Mouse (Mus musculus) liver, embryonic 12.5 days (tissue): ENCODE data around the gene Cd44. TPM values are rescaled to one million over a fixed set of nuclear protein-coding genes. Genes with fewer than 3 reads are reported as not detected.

Experiments used
- ATAC-seq: fragments of 200-750 bp; cut with Nextera tagmentation; 2 replicates; pipeline ENCODE4 v1.8.0; 2017; ENCODE audit warnings: moderate number of reproducible peaks, mild to moderate bottlenecking, moderate library complexity
- H3K27ac ChIP-seq: fragments of 300-500 bp; sonication (generic); 2 replicates; pipeline ENCODE4 v1.5.1; 2016; ENCODE audit warnings: mild to moderate bottlenecking
- H3K27me3 ChIP-seq: fragments of 300-500 bp; sonication (generic); replicated peaks from 2 replicates; pipeline ENCODE4 v1.6.1; 2016; ENCODE audit warnings: mild to moderate bottlenecking, moderate library complexity
- H3K36me3 ChIP-seq: fragments of 300-500 bp; sonication (generic); 2 replicates; pipeline ENCODE4 v1.6.1; 2016; ENCODE audit warnings: mild to moderate bottlenecking, moderate library complexity
- H3K4me1 ChIP-seq: fragments of 300-500 bp; sonication (generic); 2 replicates; pipeline ENCODE4 v1.6.1; 2016
- H3K4me2 ChIP-seq: fragments of 300-500 bp; sonication (generic); 2 replicates; pipeline ENCODE4 v1.6.1; 2016; ENCODE audit warnings: mild to moderate bottlenecking, moderate library complexity
- H3K4me3 ChIP-seq: fragments of 300-500 bp; sonication (generic); 2 replicates; pipeline ENCODE4 v1.5.1; 2016; ENCODE audit warnings: mild to moderate bottlenecking, moderate library complexity
- H3K9ac ChIP-seq: fragments of 300-500 bp; sonication (generic); 2 replicates; pipeline ENCODE4 v1.6.1; 2016; ENCODE audit warnings: mild to moderate bottlenecking, moderate library complexity
- H3K9me3 ChIP-seq: fragments of 300-500 bp; sonication (generic); replicated peaks from 2 replicates; pipeline ENCODE4 v1.6.1; 2016; ENCODE audit warnings: mild to moderate bottlenecking, moderate library complexity
- WGBS: fragments of 180-500 bp; shearing (Covaris S2); methylation state at CpG from one replicate; pipeline ENCODE4 v1.1.7; 2016; ENCODE audit not compliant: insufficient replicate concordance; 5-methylcytosine and 5-hydroxymethylcytosine counted together
- polyA plus RNA-seq: library from polyadenylated mRNA; unstranded; fragments of >200 nt; fragmentation: Nextera tagmentation; extraction: Ambion mirVana; gene quantifications from 2 replicates; pipeline ENCODE4 v1.2.1, GENCODE M21; 2016

The Cd44 gene
- polyA plus RNA-seq, 1 experiment from 2014 or later = 17.8 TPM

DNA sequence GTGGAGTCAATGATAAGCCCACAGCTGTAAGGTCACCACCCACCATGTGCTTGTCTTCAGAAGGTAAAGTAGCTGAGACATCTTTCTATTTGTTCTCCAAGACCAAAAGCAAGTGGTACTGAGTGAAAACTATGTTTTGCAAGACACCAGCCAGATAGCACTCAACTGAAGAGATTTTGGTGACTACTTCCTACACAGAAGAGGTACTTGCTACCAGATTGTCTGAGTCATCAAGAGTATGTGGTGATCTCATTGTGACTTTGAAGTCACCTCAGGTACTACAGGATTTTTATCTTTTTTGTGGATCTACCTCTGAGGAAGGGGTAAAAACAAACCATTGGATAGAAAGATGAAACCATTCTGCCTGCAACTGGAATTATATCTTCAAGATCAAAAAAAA lies 69.9 kb downstream of the Cd44 start:
- Histone ChIP-seq H3K4me3 (no peak overlapping the region), H3K4me1 (no peaks in the 10 kb centered on the region), H3K9ac (no peak overlapping the region), H3K27me3 (no peaks in the 10 kb centered on the region), H3K4me2 (no peak overlapping the region), H3K36me3 (peaks cover 13% of the 10 kb centered on the region), H3K27ac (no peak overlapping the region), H3K9me3 (no peaks in the 10 kb centered on the region)
- no peak for ATAC-seq

DNA sequence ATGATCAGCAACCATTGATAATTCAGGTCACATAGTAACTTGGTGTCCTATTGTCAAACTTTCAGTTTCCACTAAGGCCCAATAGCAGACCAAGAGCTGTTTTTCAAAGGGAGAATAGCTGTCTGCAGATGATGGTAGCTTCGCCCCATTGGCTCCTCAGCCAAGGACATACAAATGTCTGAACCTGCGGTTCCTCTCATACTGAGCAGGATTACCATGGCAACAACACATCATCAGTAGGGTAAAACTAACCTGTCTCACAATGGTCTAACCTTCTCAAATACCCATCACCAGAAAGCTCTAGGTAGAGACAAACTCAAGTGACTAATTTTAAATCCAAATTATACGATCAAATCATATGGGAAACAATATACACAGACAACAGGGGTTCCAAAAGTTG lies 72.3 kb downstream of the Cd44 start:
- peaks cover 34% of the 10 kb centered on the region for H3K36me3 ChIP-seq
- H3K27ac ChIP-seq = no peak overlapping the region
- H3K4me3 ChIP-seq = no peak overlapping the region
- H3K9ac ChIP-seq = no peak overlapping the region
- H3K9me3 ChIP-seq = no peaks in the 10 kb centered on the region
- ATAC-seq = peak; percentile 89
- no peaks in the 10 kb centered on the region for H3K4me1 ChIP-seq
- WGBS = 77% methylated on average over 3 of the region's 3 CpGs
- H3K4me2 ChIP-seq = no peak overlapping the region
- H3K27me3 ChIP-seq = no peaks in the 10 kb centered on the region

DNA sequence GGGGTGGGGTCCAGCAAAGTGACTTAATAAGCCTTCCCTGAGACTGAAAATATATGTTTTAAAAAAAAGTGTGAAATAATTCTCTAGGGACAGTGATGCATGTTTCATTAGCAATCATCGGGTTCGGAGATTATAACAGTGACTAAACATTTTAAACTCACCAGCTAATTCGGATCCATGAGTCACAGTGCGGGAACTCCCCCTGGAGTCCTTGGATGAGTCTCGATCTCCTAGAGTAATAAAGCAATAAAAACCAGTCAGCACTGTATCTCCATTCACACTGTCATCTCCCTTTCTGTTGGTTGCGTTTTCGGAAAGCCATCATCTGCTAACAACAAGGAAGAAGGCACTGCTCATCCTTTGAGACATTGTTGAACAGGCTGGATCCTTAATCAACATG lies 73.1 kb downstream of the Cd44 start:
- Histone ChIP-seq H3K4me2 (no peak overlapping the region), H3K9ac (no peak overlapping the region), H3K27ac (no peak overlapping the region), H3K27me3 (no peaks in the 10 kb centered on the region), H3K36me3 (peaks cover 42% of the 10 kb centered on the region), H3K9me3 (no peaks in the 10 kb centered on the region), H3K4me1 (no peaks in the 10 kb centered on the region), H3K4me3 (no peak overlapping the region)
- ATAC-seq = no peak
- WGBS = 77% methylated on average over 7 of the region's 7 CpGs

DNA sequence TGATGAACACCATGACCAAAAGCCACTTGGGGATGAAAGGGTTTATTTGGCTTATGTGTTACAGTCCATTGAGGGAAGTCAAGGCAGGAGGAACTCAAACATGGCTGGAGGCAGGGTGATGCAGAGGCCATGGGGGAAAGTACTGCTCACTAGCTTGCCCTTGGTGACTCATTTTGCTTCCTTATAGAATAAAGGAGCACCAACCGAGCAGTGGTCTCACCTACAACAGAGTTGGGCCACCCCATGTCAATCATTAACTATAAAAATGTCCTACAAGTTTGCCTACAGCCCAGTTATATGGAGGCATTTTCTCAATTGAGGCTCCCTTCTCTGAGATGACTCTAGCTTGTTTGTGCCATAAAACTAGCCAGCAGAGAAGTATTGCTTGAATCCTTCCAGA lies 73.6 kb downstream of the Cd44 start:
- ATAC-seq = no peak
- Histone ChIP-seq H3K9ac (no peak overlapping the region), H3K9me3 (no peaks in the 10 kb centered on the region), H3K27ac (no peak overlapping the region), H3K4me3 (no peak overlapping the region), H3K4me1 (no peaks in the 10 kb centered on the region), H3K36me3 (peaks cover 45% of the 10 kb centered on the region), H3K4me2 (no peak overlapping the region), H3K27me3 (no peaks in the 10 kb centered on the region)
- WGBS = 63% methylated on average over 1 of the region's 1 CpGs

DNA sequence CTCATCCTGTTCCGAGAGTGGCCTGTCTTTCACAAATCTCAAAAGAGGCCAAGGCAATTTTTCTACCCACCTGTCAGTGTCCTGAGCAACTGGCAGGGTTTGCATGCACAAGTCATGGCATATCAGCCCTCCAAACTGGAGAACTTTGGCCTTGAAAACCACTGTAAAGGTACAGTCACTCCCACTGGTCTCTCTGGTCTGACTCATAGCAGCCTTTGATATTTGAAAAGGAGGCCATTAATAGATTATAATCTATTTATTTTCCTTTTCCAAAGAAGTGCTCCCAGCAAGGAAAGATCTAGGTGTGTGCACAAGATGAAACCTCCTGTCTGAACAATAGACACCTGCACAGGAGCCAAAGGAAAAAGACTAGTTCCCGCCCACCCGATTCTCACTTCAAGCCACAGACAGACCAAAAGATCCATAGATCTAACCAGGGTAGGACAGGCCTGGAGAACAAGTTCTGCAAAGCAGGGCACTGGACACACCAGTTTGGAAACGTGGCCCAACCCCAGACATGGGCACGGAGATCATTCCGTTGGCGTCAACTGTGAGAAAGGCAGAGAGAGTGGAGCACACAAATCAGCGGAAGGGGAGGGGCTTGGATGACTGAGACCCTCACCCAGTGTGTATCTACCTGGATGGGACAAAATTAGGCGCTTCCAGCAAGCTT lies 75.4 kb downstream of the Cd44 start:
- no peaks in the 10 kb centered on the region for H3K27me3 ChIP-seq
- WGBS = 85% methylated on average over 9 of the region's 9 CpGs
- H3K4me3 ChIP-seq = no peak overlapping the region
- H3K9ac ChIP-seq = no peak overlapping the region
- H3K9me3 ChIP-seq = no peaks in the 10 kb centered on the region
- H3K4me1 ChIP-seq = no peaks in the 10 kb centered on the region
- H3K4me2 ChIP-seq = no peak overlapping the region
- H3K27ac ChIP-seq = no peak overlapping the region
- ATAC-seq = no peak
- H3K36me3 ChIP-seq = peaks cover 57% of the 10 kb centered on the region

DNA sequence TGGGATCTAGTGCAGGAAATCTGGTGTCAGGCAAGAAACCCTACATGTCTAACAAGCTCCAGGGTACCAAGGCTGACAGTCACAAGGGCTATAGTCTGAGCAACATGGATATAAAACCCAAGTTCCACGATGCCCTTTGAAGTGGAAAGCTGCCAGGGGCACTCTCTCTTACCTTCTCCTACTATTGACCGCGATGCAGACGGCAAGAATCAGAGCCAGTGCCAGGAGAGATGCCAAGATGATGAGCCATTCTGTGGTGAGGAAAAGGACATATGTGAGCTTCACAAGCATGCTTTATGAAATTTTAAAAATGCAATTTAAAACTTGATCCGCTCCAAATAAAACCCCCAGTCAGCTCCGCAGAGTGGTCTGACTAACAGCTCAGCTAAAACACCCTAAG lies 79.4 kb downstream of the Cd44 start:
- Histone ChIP-seq H3K27me3 (no peaks in the 10 kb centered on the region), H3K9ac (no peak overlapping the region), H3K27ac (no peak overlapping the region), H3K36me3 (peaks cover 68% of the 10 kb centered on the region), H3K4me3 (no peak overlapping the region), H3K4me2 (no peak overlapping the region), H3K4me1 (no peaks in the 10 kb centered on the region), H3K9me3 (no peaks in the 10 kb centered on the region)
- ATAC-seq = no peak
- WGBS = 81% methylated on average over 6 of the region's 6 CpGs

DNA sequence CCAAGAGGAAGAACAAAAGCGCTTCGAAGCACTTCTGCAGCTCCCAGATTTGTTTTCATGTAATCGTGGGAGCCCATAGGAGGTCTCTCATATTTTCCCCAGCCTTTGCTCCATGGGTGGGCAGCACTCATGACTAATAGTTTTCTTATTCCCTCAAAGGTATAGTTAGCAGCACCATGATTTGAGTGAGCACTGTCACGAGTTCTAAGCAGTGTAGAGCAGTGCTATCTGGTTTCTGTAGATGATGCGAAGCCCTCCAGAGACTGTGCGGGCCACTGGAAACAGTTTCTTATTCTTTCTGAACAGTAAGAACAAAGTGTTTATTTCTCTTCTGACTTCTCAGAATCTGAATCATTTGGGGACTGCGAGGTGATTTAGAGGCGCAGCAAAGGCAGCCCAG lies 80.7 kb downstream of the Cd44 start:
- WGBS = 81% methylated on average over 8 of the region's 8 CpGs
- Histone ChIP-seq H3K9ac (no peak overlapping the region), H3K4me3 (no peak overlapping the region), H3K27ac (no peak overlapping the region), H3K4me2 (no peak overlapping the region), H3K36me3 (peaks cover 62% of the 10 kb centered on the region), H3K27me3 (no peaks in the 10 kb centered on the region), H3K9me3 (no peaks in the 10 kb centered on the region), H3K4me1 (no peaks in the 10 kb centered on the region)
- ATAC-seq = no peak

DNA sequence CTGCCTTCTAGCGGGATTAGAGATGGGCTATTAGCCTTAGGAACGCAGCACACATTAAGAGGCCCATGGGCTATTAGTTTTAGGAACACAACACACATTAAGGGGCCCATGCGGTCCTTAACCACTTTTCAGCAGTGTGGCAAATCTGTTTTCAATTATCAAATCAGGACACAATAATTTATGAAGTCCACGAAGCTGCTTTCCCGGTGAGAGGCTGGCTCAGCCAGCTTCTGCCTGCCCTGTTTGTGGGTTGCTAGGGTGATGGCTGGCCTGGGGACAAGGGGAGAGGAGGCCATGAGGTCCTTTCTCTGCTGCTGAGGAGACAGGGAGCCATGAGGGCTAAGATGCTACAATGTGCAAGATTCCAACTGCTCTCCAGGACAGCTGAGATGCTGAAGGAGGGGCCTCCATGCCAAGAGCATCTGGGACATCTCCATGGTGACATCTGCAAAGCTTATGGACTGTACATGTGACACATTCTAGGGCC lies 81.2 kb downstream of the Cd44 start:
- no peaks in the 10 kb centered on the region for H3K9me3 ChIP-seq
- no peaks in the 10 kb centered on the region for H3K27me3 ChIP-seq
- peaks cover 56% of the 10 kb centered on the region for H3K36me3 ChIP-seq
- no peaks in the 10 kb centered on the region for H3K4me1 ChIP-seq
- H3K27ac ChIP-seq = no peak overlapping the region
- no peak for ATAC-seq
- H3K9ac ChIP-seq = no peak overlapping the region
- WGBS = 81% methylated on average over 5 of the region's 5 CpGs
- H3K4me2 ChIP-seq = no peak overlapping the region
- no peak overlapping the region for H3K4me3 ChIP-seq

DNA sequence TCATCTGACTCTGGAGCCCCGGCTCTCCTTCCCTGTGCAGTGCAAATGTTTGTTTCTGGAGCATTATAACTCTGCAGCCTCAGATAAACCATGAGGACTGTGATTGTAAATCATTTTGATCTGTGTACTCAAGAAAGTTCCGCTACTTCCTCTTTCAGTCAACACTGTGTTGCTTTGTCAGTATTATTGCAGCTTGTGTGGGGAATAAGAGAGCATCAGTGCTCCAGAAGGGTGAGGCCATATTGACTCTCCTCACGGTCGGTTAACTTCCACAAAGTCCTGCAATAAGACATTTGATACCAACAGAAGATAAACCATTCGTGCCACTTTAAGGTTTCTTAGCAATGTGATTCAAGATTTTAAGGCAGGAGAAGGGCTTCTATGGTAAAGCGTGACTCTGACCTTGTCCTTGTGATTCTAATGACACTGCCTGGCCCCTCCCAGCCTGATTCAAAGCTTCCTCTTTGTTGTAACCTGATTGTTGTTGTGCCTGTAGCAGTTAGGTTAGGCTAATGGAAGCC lies 86.1 kb downstream of the Cd44 start:
- Histone ChIP-seq H3K9me3 (no peaks in the 10 kb centered on the region), H3K9ac (no peak overlapping the region), H3K27ac (no peak overlapping the region), H3K4me2 (no peak overlapping the region), H3K36me3 (peaks cover 39% of the 10 kb centered on the region), H3K27me3 (no peaks in the 10 kb centered on the region), H3K4me1 (no peaks in the 10 kb centered on the region), H3K4me3 (no peak overlapping the region)
- WGBS = 69% methylated on average over 6 of the region's 6 CpGs
- ATAC-seq = no peak

DNA sequence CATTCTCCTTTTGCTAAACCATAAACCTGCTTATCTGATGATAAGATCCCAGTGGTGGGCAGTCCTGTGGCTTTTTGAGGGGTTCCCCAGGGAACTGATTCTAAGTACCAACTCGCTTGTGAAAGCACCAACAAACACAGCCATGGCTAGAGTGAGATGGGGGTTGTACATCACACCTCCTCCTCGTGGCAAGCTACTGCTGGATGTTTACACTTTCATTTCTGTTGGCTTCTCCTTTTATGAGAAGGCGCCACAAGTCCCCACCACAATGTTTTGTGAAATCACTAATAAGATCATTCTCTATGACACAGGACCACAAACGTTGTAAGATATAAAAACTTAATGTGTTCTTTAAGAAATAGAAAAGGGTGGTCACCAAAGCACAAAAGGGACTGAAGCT lies 88.7 kb downstream of the Cd44 start:
- WGBS = 65% methylated on average over 4 of the region's 4 CpGs
- ATAC-seq = no peak

DNA sequence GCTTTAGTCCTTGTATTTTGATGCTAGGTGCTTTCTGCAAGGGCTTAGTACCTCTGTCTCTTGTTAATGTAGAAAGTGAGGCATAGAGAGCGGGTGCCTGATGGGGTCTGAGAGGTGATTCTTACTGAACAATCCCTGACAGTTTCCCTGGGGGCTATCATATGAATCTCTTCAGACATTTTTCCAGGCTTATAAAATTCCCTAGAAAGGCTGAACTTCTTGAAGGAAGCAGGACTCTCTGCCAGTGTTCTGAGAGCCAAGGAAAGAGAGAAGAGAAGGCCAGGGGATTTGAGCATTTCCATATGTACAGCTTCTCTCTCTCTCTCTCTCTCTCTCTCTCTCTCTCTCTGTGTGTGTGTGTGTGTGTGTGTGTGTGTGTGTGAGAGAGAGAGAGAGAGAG lies 92.0 kb downstream of the Cd44 start:
- no peaks in the 10 kb centered on the region for H3K4me1 ChIP-seq
- H3K27ac ChIP-seq = no peak overlapping the region
- WGBS = 81% methylated on average over 1 of the region's 1 CpGs
- H3K4me2 ChIP-seq = no peak overlapping the region
- ATAC-seq = no peak
- no peak overlapping the region for H3K4me3 ChIP-seq
- H3K27me3 ChIP-seq = no peaks in the 10 kb centered on the region
- H3K9me3 ChIP-seq = no peaks in the 10 kb centered on the region
- no peak overlapping the region for H3K9ac ChIP-seq
- H3K36me3 ChIP-seq = peaks cover 20% of the 10 kb centered on the region

More for the DNA sequence above, 88.7 kb downstream of the Cd44 start:
- Histone ChIP-seq H3K4me2 (no peak overlapping the region), H3K27me3 (no peaks in the 10 kb centered on the region), H3K4me1 (no peaks in the 10 kb centered on the region), H3K36me3 (peaks cover 23% of the 10 kb centered on the region), H3K9me3 (no peaks in the 10 kb centered on the region), H3K9ac (no peak overlapping the region), H3K4me3 (no peak overlapping the region), H3K27ac (no peak overlapping the region)

DNA sequence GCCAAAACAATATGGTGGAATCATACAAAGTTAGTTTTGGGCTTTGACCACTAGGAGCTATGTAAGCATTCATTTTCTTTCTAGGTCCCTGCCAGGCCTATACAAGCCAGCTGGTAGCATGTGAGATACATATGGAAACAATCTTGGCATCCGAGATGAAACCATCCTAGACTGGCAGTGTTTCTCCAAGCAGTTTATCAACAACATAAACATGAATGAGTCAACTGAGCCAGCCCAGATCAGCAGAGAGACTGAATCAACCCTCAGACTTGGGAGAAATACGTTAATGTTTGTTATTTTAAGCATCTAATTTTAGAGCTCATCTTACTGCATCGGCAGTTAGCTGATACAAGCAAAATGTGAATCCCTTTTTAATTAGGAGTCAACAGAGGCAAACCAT lies 93.8 kb downstream of the Cd44 start:
- no peak for ATAC-seq
- no peak overlapping the region for H3K4me3 ChIP-seq
- no peak overlapping the region for H3K27ac ChIP-seq
- no peaks in the 10 kb centered on the region for H3K9me3 ChIP-seq
- 59% methylated on average over 3 of the region's 3 CpGs for WGBS
- no peak overlapping the region for H3K4me2 ChIP-seq
- no peak overlapping the region for H3K9ac ChIP-seq
- H3K4me1 ChIP-seq = no peaks in the 10 kb centered on the region
- peaks cover 4% of the 10 kb centered on the region; the same call in 1 of the 2 replicates for H3K36me3 ChIP-seq
- no peaks in the 10 kb centered on the region for H3K27me3 ChIP-seq
